Mouse (Mus musculus): ENCODE measurements around the gene S100a8.
A peak's percentile ranks its signal among the peaks of the same experiment; 100 is the strongest.

S100a8 gene

DNA sequence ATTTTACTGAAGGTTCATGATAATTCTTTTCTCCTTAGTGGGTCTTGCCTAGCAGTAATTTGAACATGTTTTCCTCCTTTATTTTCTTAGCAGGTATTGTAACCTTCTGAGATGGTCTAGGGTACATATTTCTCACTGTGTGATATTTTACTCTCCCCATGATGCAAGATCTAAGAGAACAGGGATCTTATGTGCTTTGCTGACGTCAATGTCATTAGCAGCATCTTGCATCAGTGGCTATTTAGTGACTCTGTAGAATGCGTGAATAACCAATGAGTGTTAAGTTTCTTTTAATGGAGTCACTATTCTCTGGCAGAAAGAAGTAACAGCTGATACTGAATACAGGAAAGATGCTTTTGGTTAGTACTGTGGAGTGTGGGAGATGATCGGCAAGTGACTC lies 15.2 kb downstream of the S100a8 start:
- DNase-seq: no peak

DNA sequence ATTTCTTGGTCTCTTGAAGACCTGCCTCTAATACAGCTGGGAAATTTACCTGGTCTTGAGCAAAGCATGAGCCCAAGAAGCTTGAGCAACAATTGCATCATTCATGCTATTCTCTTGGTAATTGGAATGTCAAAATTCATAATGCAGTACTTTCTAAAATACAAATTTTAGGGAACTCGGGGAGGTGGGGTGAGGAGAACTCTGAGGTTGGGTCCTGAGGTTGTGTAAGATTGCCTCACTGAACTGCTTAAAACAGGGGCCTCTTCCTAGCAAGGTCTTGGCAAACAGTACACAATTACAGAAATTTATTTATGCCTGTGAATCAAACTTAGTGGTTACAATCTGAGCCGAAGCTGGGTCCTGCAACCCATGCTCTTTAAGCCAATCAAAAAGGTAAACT lies 18.1 kb downstream of the S100a8 start:
- no peak for DNase-seq

DNA sequence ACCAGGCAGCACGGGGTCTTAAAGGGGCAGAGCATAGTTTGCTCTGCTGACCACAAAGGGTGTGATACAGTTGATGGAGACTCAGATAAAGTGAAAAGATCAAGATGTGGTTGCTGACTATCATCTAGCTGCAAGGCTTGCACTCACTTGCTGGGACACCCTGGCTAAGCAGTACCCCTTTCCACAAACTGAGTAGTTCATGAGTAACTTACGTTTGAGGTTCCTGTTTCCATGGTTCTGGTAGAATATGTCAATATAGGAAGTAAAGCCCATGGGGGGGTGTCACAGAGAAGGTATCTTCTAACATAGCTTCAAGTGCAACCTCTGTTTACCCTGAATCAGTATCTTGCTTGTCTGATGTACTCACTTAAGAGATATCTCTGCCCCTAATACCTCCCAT lies 24.7 kb downstream of the S100a8 start:
- no peak for DNase-seq

DNA sequence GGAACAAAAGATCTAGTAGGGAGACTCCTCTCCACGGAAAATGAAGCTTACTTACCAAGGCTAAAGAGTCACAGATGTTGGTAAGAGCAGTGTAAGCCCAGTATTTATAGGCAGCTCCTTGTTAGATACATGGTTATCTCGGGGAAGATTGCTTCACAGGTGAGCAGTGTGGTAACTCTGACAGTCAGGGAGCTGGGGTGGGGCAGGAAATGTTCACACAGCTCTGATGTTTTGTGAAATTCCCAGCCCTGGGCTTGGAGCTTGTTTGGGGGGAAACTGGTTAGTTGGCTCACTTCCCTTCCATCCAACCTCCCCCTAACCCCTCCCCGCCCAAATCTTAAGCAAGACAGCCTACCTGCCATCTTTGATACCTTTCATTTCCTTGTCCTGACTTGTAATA lies 26.8 kb downstream of the S100a8 start, which contains the start of gene S100a9:
S100a9 (minus strand) TSS at position 109 of the 400 bp plus-strand sequence.
- no peak for DNase-seq

DNA sequence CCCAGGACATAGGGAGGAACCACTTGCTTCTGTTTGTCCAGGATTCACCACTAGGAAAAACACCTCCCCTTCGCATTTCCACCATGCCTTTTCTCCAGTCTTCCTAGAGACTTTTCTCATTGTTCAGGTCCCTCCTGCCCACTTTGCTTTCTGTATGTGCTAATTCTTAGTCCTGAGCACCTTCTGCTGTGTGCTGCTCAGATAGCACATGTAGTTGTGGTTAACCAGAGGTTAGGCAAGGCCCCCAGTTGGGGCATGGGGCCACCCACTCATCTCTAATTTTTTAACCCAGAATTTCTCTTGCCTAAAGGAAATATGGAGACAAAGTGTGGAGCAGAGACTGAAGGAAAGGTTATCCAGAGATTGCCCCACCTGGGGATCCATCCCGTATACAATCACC lies 33.5 kb downstream of the S100a8 start:
- DNase-seq: no peak

DNA sequence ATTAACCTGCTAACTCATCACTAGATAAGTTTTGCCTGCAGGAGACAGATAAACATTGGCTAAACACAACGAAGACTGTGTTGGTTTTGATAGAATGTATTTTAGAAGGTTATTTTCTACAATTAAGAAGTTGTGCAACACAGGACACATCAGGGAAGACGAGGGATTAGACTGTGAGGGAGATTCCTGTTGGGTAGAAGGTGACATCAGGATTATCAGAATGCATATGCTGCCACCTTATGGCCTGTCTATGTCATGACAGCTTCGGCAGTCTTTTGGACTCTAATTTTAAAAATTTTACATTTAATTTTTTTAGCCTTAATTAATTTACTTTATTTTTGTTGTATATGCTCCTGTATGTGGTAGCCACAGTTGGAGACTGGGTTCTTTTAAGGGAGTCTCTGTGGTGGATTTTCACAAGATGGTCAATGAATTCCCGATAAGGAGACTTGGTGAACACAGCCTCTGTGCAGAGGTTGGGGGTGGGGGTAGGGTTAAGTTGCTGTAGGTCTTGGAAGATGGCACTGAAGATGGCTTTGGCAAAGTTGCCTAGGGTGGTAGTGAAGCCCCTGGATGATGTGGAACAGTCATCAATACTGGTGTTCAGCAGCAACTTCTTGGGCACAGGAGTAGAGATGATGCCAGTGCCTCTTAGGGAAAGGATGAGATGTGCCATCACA lies 39.9 kb downstream of the S100a8 start:
- no peak for DNase-seq

DNA sequence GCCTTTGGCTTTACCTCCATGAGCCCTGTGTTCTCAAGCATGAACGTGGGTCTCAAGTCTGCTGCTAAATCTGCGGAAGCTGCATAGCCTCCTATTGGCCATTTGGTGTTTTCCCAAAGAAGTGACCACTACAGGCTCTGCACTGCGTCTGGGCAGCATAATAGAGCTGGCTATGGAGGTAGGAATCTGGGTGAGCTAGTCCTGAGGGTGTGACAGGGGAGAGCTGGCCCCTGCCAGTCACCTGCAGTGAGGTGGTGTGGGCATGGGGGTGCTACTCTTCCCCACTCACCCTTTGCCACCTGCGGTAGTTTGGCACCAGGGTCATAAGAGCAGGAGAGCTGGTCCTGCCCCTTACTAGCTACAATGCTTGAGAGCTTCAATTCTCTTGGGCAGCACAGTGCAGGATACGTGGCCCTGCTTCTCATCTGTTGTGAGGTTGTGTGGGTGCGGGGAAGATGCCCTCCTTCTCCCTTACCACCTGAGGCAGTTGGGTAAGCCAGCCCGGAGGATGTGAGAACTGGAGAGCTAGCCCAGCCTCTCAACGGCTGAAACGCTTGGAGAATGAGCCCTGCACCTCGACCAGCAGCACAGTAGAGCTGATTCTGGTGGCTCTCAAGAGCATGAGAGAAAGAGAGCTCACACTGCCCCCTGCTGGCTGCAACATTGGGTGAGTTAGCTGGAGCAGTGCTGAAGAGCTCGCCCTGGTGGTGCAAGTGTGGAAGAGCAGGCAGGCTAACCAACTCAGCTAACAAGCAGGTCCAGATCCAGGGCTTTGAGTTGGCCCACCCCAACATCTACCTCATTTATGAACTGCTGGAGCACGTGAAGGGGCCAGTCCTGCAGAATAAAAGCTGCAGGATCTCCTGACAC lies 41.0 kb downstream of the S100a8 start:
- peak; percentile 48 to 60 for DNase-seq

Measured in thymus, adult 18-20 months (tissue).